Mouse (Mus musculus) left cerebral cortex, postnatal 14 days (tissue): ENCODE measurements around the gene Rubcn. TPM values are rescaled to one million over a fixed set of nuclear protein-coding genes. Genes with fewer than 3 reads are reported as not detected.
"Not testable (repeated sequence)": the region's sequence is repeated elsewhere in the genome, so short reads cannot be mapped to it uniquely, and the experiment has no call there.

ENCODE experiments used
- DNase-seq, 2 experiments: peaks; one replicate each; pipeline ENCODE4 v3.0.0; 2021 to 2022; ENCODE audit warnings: low spot score in 2 of 2, mixed read lengths in 1 of 2
- intact Hi-C: fragments of 180-260 bp; cut with DNase I; formaldehyde crosslinking; loops from one replicate; pipeline ENCODE4 v1.15.1; 2025
- long read RNA-seq, 2 experiments: library from polyadenylated mRNA; stranded (forward); transcript quantifications; one replicate each; pipeline ENCODE4 v2.0.0; 2021
- total RNA-seq, 2 experiments: library from RNA; stranded (reverse); gene quantifications; 2 replicates each; pipeline ENCODE4 v1.2.3; 2021

Rubcn gene
- 10 to 100 TPM; 59.4 to 61.4 TPM for total RNA-seq
- long read RNA-seq, experiment 1, full-length matches to known transcripts = 13 of 27 reads
- long read RNA-seq, experiment 1, partial matches to known transcripts = 1 of 27 reads
- long read RNA-seq, experiment 1, other reads (novel, unspliced or antisense) = 13 of 27 reads
- long read RNA-seq, experiment 2, full-length matches to known transcripts = 11 of 22 reads
- long read RNA-seq, experiment 2, partial matches to known transcripts = 5 of 22 reads
- long read RNA-seq, experiment 2, other reads (novel, unspliced or antisense) = 6 of 22 reads

GRCm38 (mm10) chr16:32877343-32878156, at the start of gene Rubcn, which contains the start of gene Fyttd1:
Gene Rubcn, minus strand, starts transcription at chr16:32877766.
Gene Fyttd1, plus strand, starts transcription at chr16:32877500.
- intact Hi-C loops = loop anchor here (5.0 kb wide), 1 partner anchor 50 kb away; no protein-coding TSS in a partner anchor

GRCm38 (mm10) chr16:32927044-32927443, 49.5 kb upstream of the Rubcn start:
- intact Hi-C loops = no loop called here
- no peak for DNase-seq

More at GRCm38 (mm10) chr16:32877343-32878156, at the start of gene Rubcn, which contains the start of gene Fyttd1:
- DNase-seq = peak; percentile 95

- DNase-seq, intact Hi-C loops: not testable (repeated sequence)
Measured at GRCm38 (mm10) chr16:32926629-32927028, 49.1 kb upstream of the Rubcn start.

- DNase-seq = no peak
- intact Hi-C loops = no loop called here
Measured at GRCm38 (mm10) chr16:32915292-32916068, 37.9 kb upstream of the Rubcn start.

GRCm38 (mm10) chr16:32913937-32914881, 36.6 kb upstream of the Rubcn start, which contains the start of gene Lrch3:
Gene Lrch3, plus strand, starts transcription at chr16:32914100.
- intact Hi-C loops = no loop called here

GRCm38 (mm10) chr16:32913212-32913611, 35.6 kb upstream of the Rubcn start:
- intact Hi-C loops = no loop called here
- no peak for DNase-seq

More at GRCm38 (mm10) chr16:32913937-32914881, 36.6 kb upstream of the Rubcn start, which contains the start of gene Lrch3:
- peak; percentile 89 to 93 for DNase-seq

- no peak for DNase-seq
- intact Hi-C loops = no loop called here
Measured at GRCm38 (mm10) chr16:32906727-32907126, 29.2 kb upstream of the Rubcn start.

GRCm38 (mm10) chr16:32906186-32906585, 28.6 kb upstream of the Rubcn start:
- intact Hi-C loops = no loop called here
- no peak for DNase-seq

- no peak for DNase-seq
- intact Hi-C loops = no loop called here
Measured at GRCm38 (mm10) chr16:32902051-32902428, 24.5 kb upstream of the Rubcn start.

GRCm38 (mm10) chr16:32901360-32902050, 23.9 kb upstream of the Rubcn start:
- intact Hi-C loops = no loop called here
- no peak for DNase-seq

- no peak for DNase-seq
- intact Hi-C loops = no loop called here
Measured at GRCm38 (mm10) chr16:32896126-32896525, 18.6 kb upstream of the Rubcn start.

GRCm38 (mm10) chr16:32889881-32890280, 12.3 kb upstream of the Rubcn start:
- intact Hi-C loops = loop anchor here (5.0 kb wide), 1 partner anchor 78 kb away; the partner anchor contains the start of gene Smbd1

GRCm38 (mm10) chr16:32887996-32888395, 10.4 kb upstream of the Rubcn start:
- intact Hi-C loops = loop anchor here (5.0 kb wide), 1 partner anchor 76 kb away; the partner anchor contains the start of gene Smbd1
- no peak for DNase-seq

More at GRCm38 (mm10) chr16:32889881-32890280, 12.3 kb upstream of the Rubcn start:
- DNase-seq = no peak

- intact Hi-C loops = no loop called here
- DNase-seq = no peak
Measured at GRCm38 (mm10) chr16:32881538-32881937, 4.0 kb upstream of the Rubcn start.

- intact Hi-C loops = loop anchor here (5.0 kb wide), 1 partner anchor 52 kb away; no protein-coding TSS in a partner anchor
Measured at GRCm38 (mm10) chr16:32878972-32879926, 1.7 kb upstream of the Rubcn start.

GRCm38 (mm10) chr16:32878157-32878598, 612 bp upstream of the Rubcn start:
- intact Hi-C loops = loop anchor here (5.0 kb wide), 1 partner anchor 51 kb away; no protein-coding TSS in a partner anchor
- DNase-seq = no peak

More at GRCm38 (mm10) chr16:32878972-32879926, 1.7 kb upstream of the Rubcn start:
- DNase-seq = no peak
